Mouse (Mus musculus) left cerebral cortex, adult 2 months (tissue): ENCODE results near the gene Dmc1. TPM values are rescaled to one million over a fixed set of nuclear protein-coding genes. Genes with fewer than 3 reads are reported as not detected.
A peak's percentile ranks its signal among the peaks of the same experiment; 100 is the strongest.

Experiments used
- DNase-seq, 2 experiments: peaks; one replicate each; pipeline ENCODE4 v3.0.0; 2021 to 2022; ENCODE audit warnings: low spot score in 2 of 2, mixed read lengths in 1 of 2; ENCODE audit errors: extremely low spot score in 1 of 2
- H3K27ac ChIP-seq: fragments of 200-600 bp; 2 replicates; pipeline ENCODE4 v1.8.1; 2022
- H3K4me3 ChIP-seq: fragments of 200-600 bp; 2 replicates; pipeline ENCODE4 v1.8.1; 2022
- CTCF ChIP-seq: fragments of 200-600 bp; IDR thresholded peaks from 2 replicates; pipeline ENCODE4 v1.8.1; 2022; ENCODE audit warnings: antibody characterized with exemption, mild to moderate bottlenecking, moderate library complexity
- intact Hi-C: fragments of 180-260 bp; cut with DNase I; formaldehyde crosslinking; loops from one replicate; pipeline ENCODE4 v1.15.1; 2025
- total RNA-seq, 2 experiments: library from RNA; stranded (reverse); gene quantifications; 2 replicates each; pipeline ENCODE4 v1.2.3; 2021

Dmc1 gene
- total RNA-seq, 2 experiments from 2014 or later: 0.66 to 0.91 TPM

GRCm38 (mm10) chr15:79609226-79609625 lies 4.3 kb upstream of the Dmc1 start:
- intact Hi-C loops: loop anchor here (2.0 to 5.0 kb wide), 3 partner anchors 62 to 367 kb away; partner anchors contain the start of gene Ddx17
- Histone ChIP-seq H3K4me3 (no peak overlapping the region), H3K27ac (no peak overlapping the region)
- DNase-seq: no peak
- TF ChIP-seq CTCF: no peak

- DNase-seq: peak in 1 of 2 experiments; percentile 26
- no peak overlapping the region for H3K4me3 ChIP-seq
- peak overlapping the region; percentile 33; the same call in 1 of the 2 replicates for H3K27ac ChIP-seq
- intact Hi-C loops: loop anchor here (1.0 to 5.0 kb wide), 4 partner anchors 30 to 366 kb away; partner anchors contain the start of gene Ddx17
- TF ChIP-seq CTCF: no peak
Measured at GRCm38 (mm10) chr15:79608214-79608613, 3.3 kb upstream of the Dmc1 start.

- Histone ChIP-seq H3K4me3 (no peak overlapping the region), H3K27ac (no peak overlapping the region; the same call in 1 of the 2 replicates)
- intact Hi-C loops: loop anchor here (1.0 to 5.0 kb wide), 4 partner anchors 29 to 365 kb away; partner anchors contain the start of gene Ddx17
- DNase-seq: peak in 1 of 2 experiments; percentile 43
- TF ChIP-seq CTCF: peak; percentile 57
Measured at GRCm38 (mm10) chr15:79607757-79608156, 2.8 kb upstream of the Dmc1 start.

- TF ChIP-seq CTCF: no peak
Measured at GRCm38 (mm10) chr15:79606161-79606560, 1.3 kb upstream of the Dmc1 start.

GRCm38 (mm10) chr15:79600176-79600575 lies 4.7 kb downstream of the Dmc1 start:
- intact Hi-C loops: loop anchor here (1.0 to 5.0 kb wide), 2 partner anchors 22 to 38 kb away; no protein-coding TSS in a partner anchor
- DNase-seq: peak in 1 of 2 experiments; percentile 34
- no peak for TF ChIP-seq CTCF
- peak overlapping the region; percentile 74 for H3K27ac ChIP-seq
- H3K4me3 ChIP-seq: no peak overlapping the region

More at GRCm38 (mm10) chr15:79606161-79606560, 1.3 kb upstream of the Dmc1 start:
- no peak for DNase-seq
- no peak overlapping the region for H3K4me3 ChIP-seq
- no peak overlapping the region for H3K27ac ChIP-seq
- intact Hi-C loops: loop anchor here (5.0 kb wide), 2 partner anchors 134 to 364 kb away; no protein-coding TSS in a partner anchor

- no peak overlapping the region for H3K27ac ChIP-seq
- no peak for TF ChIP-seq CTCF
- H3K4me3 ChIP-seq: no peak overlapping the region
- intact Hi-C loops: no loop called here
- no peak for DNase-seq
Measured at GRCm38 (mm10) chr15:79598715-79599114, 6.2 kb downstream of the Dmc1 start.

GRCm38 (mm10) chr15:79581581-79581980 lies 23.3 kb downstream of the Dmc1 start:
- no peak for DNase-seq
- TF ChIP-seq CTCF: no peak
- intact Hi-C loops: no loop called here

GRCm38 (mm10) chr15:79577671-79578426 lies 27.1 kb downstream of the Dmc1 start:
- TF ChIP-seq CTCF: no peak
- intact Hi-C loops: loop anchor here (1.0 to 2.0 kb wide), 3 partner anchors 15 to 30 kb away; no protein-coding TSS in a partner anchor
- peak overlapping the region; percentile 85 for H3K27ac ChIP-seq
- peak in 1 of 2 experiments; percentile 14 for DNase-seq
- H3K4me3 ChIP-seq: no peak overlapping the region

More at GRCm38 (mm10) chr15:79581581-79581980, 23.3 kb downstream of the Dmc1 start:
- Histone ChIP-seq H3K27ac (no peak overlapping the region), H3K4me3 (no peak overlapping the region)

GRCm38 (mm10) chr15:79576947-79577346 lies 28.0 kb downstream of the Dmc1 start:
- intact Hi-C loops: loop anchor here (2.0 kb wide), 1 partner anchor 14 kb away; no protein-coding TSS in a partner anchor
- peak overlapping the region; percentile 85 for H3K27ac ChIP-seq
- DNase-seq: no peak
- H3K4me3 ChIP-seq: no peak overlapping the region
- TF ChIP-seq CTCF: no peak

GRCm38 (mm10) chr15:79575543-79576222 lies 29.2 kb downstream of the Dmc1 start:
- intact Hi-C loops: loop anchor here (2.0 kb wide), 1 partner anchor 13 kb away; no protein-coding TSS in a partner anchor
- DNase-seq: no peak

GRCm38 (mm10) chr15:79562417-79562816 lies 42.5 kb downstream of the Dmc1 start:
- Histone ChIP-seq H3K27ac (peak overlapping the region; percentile 66), H3K4me3 (no peak overlapping the region)
- intact Hi-C loops: loop anchor here (2.0 to 5.0 kb wide), 2 partner anchors 14 to 40 kb away; no protein-coding TSS in a partner anchor
- TF ChIP-seq CTCF: no peak
- peak; percentile 33 to 57 for DNase-seq

More at GRCm38 (mm10) chr15:79575543-79576222, 29.2 kb downstream of the Dmc1 start:
- peak overlapping the region; percentile 85; the same call in 1 of the 2 replicates for H3K27ac ChIP-seq
- no peak overlapping the region for H3K4me3 ChIP-seq
- no peak for TF ChIP-seq CTCF
